Mouse (Mus musculus) forebrain, embryonic 10.5 days (tissue): ENCODE data around the gene Timmdc1. TPM values are rescaled to one million over a fixed set of nuclear protein-coding genes. Genes with fewer than 3 reads are reported as not detected.

Experiments
- DNase-seq: peaks from one replicate; pipeline ENCODE4 v3.0.0-alpha.2; 2017; ENCODE audit warnings: low spot score; ENCODE audit errors: extremely low spot score
- H3K27ac ChIP-seq: fragments of 300-500 bp; sonication (generic); 2 replicates; pipeline ENCODE4 v1.5.1; 2016; ENCODE audit warnings: mild to moderate bottlenecking
- H3K27me3 ChIP-seq: fragments of 300-500 bp; sonication (generic); 2 replicates; pipeline ENCODE4 v1.6.1; 2016; ENCODE audit warnings: mild to moderate bottlenecking; ENCODE audit not compliant: poor library complexity, severe bottlenecking
- H3K36me3 ChIP-seq: fragments of 300-500 bp; sonication (generic); replicated peaks from 2 replicates; pipeline ENCODE4 v1.6.1; 2016; ENCODE audit warnings: mild to moderate bottlenecking, moderate library complexity
- H3K4me1 ChIP-seq: fragments of 300-500 bp; sonication (generic); 2 replicates; pipeline ENCODE4 v1.6.1; 2016
- H3K4me3 ChIP-seq: fragments of 300-500 bp; sonication (generic); 2 replicates; pipeline ENCODE4 v1.5.1; 2016; ENCODE audit warnings: mild to moderate bottlenecking, moderate library complexity
- H3K9me3 ChIP-seq: fragments of 300-500 bp; sonication (generic); 2 replicates; pipeline ENCODE4 v1.6.1; 2016; ENCODE audit warnings: mild to moderate bottlenecking, moderate library complexity
- WGBS: fragments of 180-500 bp; shearing (Covaris S2); methylation state at CpG from one replicate; pipeline ENCODE4 v1.1.7; 2016; 5-methylcytosine and 5-hydroxymethylcytosine counted together
- polyA plus RNA-seq: library from polyadenylated mRNA; unstranded; fragments of >200 nt; fragmentation: Nextera tagmentation; extraction: Ambion mirVana; gene quantifications from 2 replicates; pipeline ENCODE4 v1.2.1, GENCODE M21; 2016

Gene Timmdc1
- polyA plus RNA-seq, 1 experiment from 2014 or later = 33.1 TPM

GRCm38 (mm10) chr16:38453952-38454351 lies 68.5 kb downstream of the Timmdc1 start:
- H3K27me3 ChIP-seq = no peaks in the 10 kb centered on the region; the same call in 1 of the 2 replicates
- H3K27ac ChIP-seq = no peak overlapping the region
- DNase-seq = no peak
- 91% methylated on average over 4 of the region's 4 CpGs for WGBS
- H3K4me1 ChIP-seq = peaks cover 27% of the 10 kb centered on the region
- peaks cover 18% of the 10 kb centered on the region for H3K36me3 ChIP-seq
- no peaks in the 10 kb centered on the region for H3K9me3 ChIP-seq
- H3K4me3 ChIP-seq = no peak overlapping the region

DNA sequence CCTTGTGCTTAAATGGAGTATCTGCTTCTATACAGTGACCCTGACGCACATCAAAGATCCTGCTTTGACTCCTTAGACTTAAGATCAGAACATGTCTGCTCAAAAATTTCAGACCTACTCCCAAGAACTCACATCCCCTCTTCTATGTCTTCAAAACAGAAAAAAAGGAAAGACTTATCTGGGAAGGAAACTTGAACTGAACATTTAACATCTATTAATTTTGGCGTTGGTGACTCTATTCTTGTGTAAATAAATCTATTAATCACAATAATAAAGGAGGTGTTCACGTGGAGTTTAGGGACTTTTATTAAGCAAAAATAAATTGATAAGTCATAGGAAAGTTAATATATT lies 69.3 kb downstream of the Timmdc1 start:
- peak overlapping the region; percentile 96 for H3K27ac ChIP-seq

DNA sequence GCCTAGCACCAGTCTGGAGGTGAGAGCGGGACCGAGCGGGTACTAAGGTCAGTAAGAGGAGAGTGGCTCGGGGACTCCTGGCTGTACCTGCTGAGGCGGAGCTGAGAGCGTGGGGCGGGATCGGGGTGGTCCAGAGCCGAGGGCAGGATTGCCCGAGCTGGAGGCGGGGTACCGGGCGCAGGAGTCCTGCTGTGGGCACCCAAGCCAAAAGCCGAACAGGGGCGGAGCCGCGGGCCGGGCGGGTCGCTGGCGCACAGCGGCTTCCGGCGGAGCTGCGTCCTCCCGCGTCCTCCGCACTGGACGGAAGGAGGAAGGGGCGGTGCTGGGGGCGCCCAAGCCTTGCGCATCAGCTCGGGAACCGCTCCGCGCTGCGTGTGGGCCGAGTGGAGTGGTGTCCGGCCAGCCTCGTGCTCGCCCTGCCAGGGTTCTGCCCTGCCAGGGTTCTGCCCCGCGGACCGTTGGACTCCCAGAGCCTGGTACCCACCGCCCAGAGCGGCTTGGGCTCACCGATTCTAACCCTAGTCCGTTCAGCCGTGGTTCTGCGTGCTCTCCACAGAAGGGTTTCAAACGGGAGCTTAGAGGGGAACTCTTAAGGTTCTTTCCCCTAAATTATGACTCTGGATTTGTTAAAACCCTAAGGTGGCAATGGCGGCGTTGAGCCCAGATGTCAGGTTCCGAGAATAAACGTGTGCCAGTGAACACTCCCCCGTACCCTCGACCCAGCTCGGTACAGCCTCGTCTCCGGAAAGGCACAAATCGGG lies 69.8 kb downstream of the Timmdc1 start, which contains the start of gene Adprh:
Gene Adprh, minus strand, starts transcription at position 262 of the 761 bp plus-strand sequence.
- Histone ChIP-seq H3K9me3 (no peaks in the 10 kb centered on the region), H3K27me3 (no peaks in the 10 kb centered on the region), H3K27ac (peak within 1 kb of the TSS; percentile 96), H3K4me3 (peak within 1 kb of the TSS; percentile 73), H3K4me1 (peaks cover 31% of the 10 kb centered on the region), H3K36me3 (peaks cover 32% of the 10 kb centered on the region)
- WGBS = under 1% methylated on average over 45 of the region's 61 CpGs
- peak; percentile 85 for DNase-seq

More for the DNA sequence above, 69.3 kb downstream of the Timmdc1 start:
- DNase-seq = no peak
- 34% methylated on average over 3 of the region's 3 CpGs for WGBS
- peak overlapping the region; percentile 73 for H3K4me3 ChIP-seq
- H3K9me3 ChIP-seq = no peaks in the 10 kb centered on the region
- peaks cover 31% of the 10 kb centered on the region for H3K4me1 ChIP-seq
- peaks cover 26% of the 10 kb centered on the region for H3K36me3 ChIP-seq
- H3K27me3 ChIP-seq = no peaks in the 10 kb centered on the region

GRCm38 (mm10) chr16:38451421-38452205 lies 70.8 kb downstream of the Timmdc1 start:
- Histone ChIP-seq H3K27me3 (no peaks in the 10 kb centered on the region), H3K27ac (peak overlapping the region; percentile 96), H3K4me1 (peaks cover 31% of the 10 kb centered on the region), H3K4me3 (peak overlapping the region; percentile 73), H3K9me3 (no peaks in the 10 kb centered on the region), H3K36me3 (peaks cover 42% of the 10 kb centered on the region)
- DNase-seq = no peak
- 47% methylated on average over 12 of the region's 12 CpGs for WGBS

GRCm38 (mm10) chr16:38450707-38451106 lies 71.8 kb downstream of the Timmdc1 start:
- 92% methylated on average over 7 of the region's 7 CpGs for WGBS
- H3K4me1 ChIP-seq = peaks cover 31% of the 10 kb centered on the region
- no peak overlapping the region for H3K27ac ChIP-seq
- H3K9me3 ChIP-seq = no peaks in the 10 kb centered on the region; the same call in 1 of the 2 replicates
- H3K4me3 ChIP-seq = no peak overlapping the region
- H3K27me3 ChIP-seq = no peaks in the 10 kb centered on the region
- no peak for DNase-seq
- H3K36me3 ChIP-seq = peaks cover 51% of the 10 kb centered on the region

DNA sequence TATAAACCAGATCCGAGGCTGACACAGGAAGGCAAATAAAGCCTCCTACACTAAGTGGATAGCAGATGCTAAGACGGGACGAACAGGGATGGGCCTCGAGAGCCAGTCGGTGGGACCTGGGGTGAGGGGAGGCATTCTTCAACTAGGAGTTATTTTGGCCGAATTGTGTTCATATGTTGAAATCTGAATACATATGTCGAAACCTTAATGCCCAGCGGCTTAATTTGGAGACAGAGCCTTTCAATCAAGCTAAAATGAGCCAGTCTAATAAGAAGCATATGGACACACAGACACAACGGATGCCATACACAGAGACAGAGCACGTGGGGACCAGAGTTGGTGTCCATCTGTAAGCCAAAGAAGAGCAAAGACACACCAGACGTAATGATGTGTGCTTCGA lies 74.0 kb downstream of the Timmdc1 start:
- Histone ChIP-seq H3K27ac (no peak overlapping the region), H3K27me3 (no peaks in the 10 kb centered on the region), H3K4me3 (no peak overlapping the region), H3K36me3 (peaks cover 73% of the 10 kb centered on the region), H3K9me3 (no peaks in the 10 kb centered on the region; the same call in 1 of the 2 replicates), H3K4me1 (peaks cover 31% of the 10 kb centered on the region)
- no peak for DNase-seq
- WGBS = 86% methylated on average over 12 of the region's 12 CpGs

Other genes starting within 250 kb of the Timmdc1 start
- not detected in 2 replicates for gene Nr1i2, start 227.8 kb downstream of the Timmdc1 start, polyA plus RNA-seq
- gene Maats1, start 180.5 kb downstream of the Timmdc1 start, polyA plus RNA-seq = 0.31 and 0.36 TPM in 2 replicates
- 134 TPM in 2 replicates for gene Cox17, start 175.7 kb downstream of the Timmdc1 start, polyA plus RNA-seq
- not detected in 2 replicates for gene Gm21987, start 175.6 kb downstream of the Timmdc1 start, polyA plus RNA-seq
- 0.63 and 0.73 TPM in 2 replicates for gene Popdc2, start 160.5 kb downstream of the Timmdc1 start, polyA plus RNA-seq
- gene Pla1a, start 89.5 kb downstream of the Timmdc1 start, polyA plus RNA-seq = not detected in 2 replicates
- 149 and 153 TPM in 2 replicates for gene Adprh, start 70.0 kb downstream of the Timmdc1 start, polyA plus RNA-seq
- gene Cd80, start 67.1 kb downstream of the Timmdc1 start, polyA plus RNA-seq = 0.32 and 0.61 TPM in 2 replicates
- gene Poglut1, start 27.6 kb upstream of the Timmdc1 start, polyA plus RNA-seq = 69.8 and 72.2 TPM in 2 replicates
- 75.5 and 86.3 TPM in 2 replicates for gene Tmem39a, start 36.0 kb upstream of the Timmdc1 start, polyA plus RNA-seq
- 7.3 and 7.4 TPM in 2 replicates for gene Arhgap31, start 190.6 kb upstream of the Timmdc1 start, polyA plus RNA-seq
- gene B4galt4, start 219.6 kb upstream of the Timmdc1 start, polyA plus RNA-seq = 27.1 and 27.8 TPM in 2 replicates